Mouse (Mus musculus) embryonic facial prominence, embryonic 15.5 days (tissue): ENCODE results near the gene Myl4. TPM values are rescaled to one million over a fixed set of nuclear protein-coding genes. Genes with fewer than 3 reads are reported as not detected.
A peak's percentile ranks its signal among the peaks of the same experiment; 100 is the strongest.
"Not testable (repeated sequence)": the region's sequence is repeated elsewhere in the genome, so short reads cannot be mapped to it uniquely, and the experiment has no call there.

Experiments
- ATAC-seq: fragments of 200-750 bp; cut with Nextera tagmentation; 2 replicates; pipeline ENCODE4 v1.8.0; 2017; ENCODE audit warnings: low read depth, moderate TSS enrichment; ENCODE audit not compliant: insufficient number of reproducible peaks, low FRiP score, low TSS enrichment
- H3K27ac ChIP-seq: fragments of 300-500 bp; sonication (generic); replicated peaks from 2 replicates; pipeline ENCODE4 v1.5.1; 2015; ENCODE audit warnings: mild to moderate bottlenecking, inconsistent platforms
- H3K27me3 ChIP-seq: fragments of 300-500 bp; sonication (generic); 2 replicates; pipeline ENCODE4 v1.6.1; 2015; ENCODE audit warnings: inconsistent platforms
- H3K36me3 ChIP-seq: fragments of 300-500 bp; sonication (generic); 2 replicates; pipeline ENCODE4 v1.6.1; 2015; ENCODE audit warnings: mild to moderate bottlenecking, inconsistent platforms
- H3K4me1 ChIP-seq: fragments of 300-500 bp; sonication (generic); 2 replicates; pipeline ENCODE4 v1.6.1; 2015; ENCODE audit warnings: inconsistent platforms
- H3K4me2 ChIP-seq: fragments of 300-500 bp; sonication (generic); replicated peaks from 2 replicates; pipeline ENCODE4 v1.6.1; 2015; ENCODE audit warnings: mild to moderate bottlenecking, inconsistent platforms
- H3K4me3 ChIP-seq: fragments of 300-500 bp; sonication (generic); replicated peaks from 2 replicates; pipeline ENCODE4 v1.5.1; 2015; ENCODE audit warnings: mild to moderate bottlenecking, inconsistent platforms
- H3K9ac ChIP-seq: fragments of 300-500 bp; sonication (generic); 2 replicates; pipeline ENCODE4 v1.6.1; 2015; ENCODE audit warnings: inconsistent platforms
- H3K9me3 ChIP-seq: fragments of 300-500 bp; sonication (generic); replicated peaks from 2 replicates; pipeline ENCODE4 v1.6.1; 2016; ENCODE audit warnings: inconsistent platforms
- WGBS: fragments of 180-500 bp; shearing (Covaris S2); methylation state at CpG from one replicate; pipeline ENCODE4 v1.1.7; 2015; 5-methylcytosine and 5-hydroxymethylcytosine counted together
- polyA plus RNA-seq: library from polyadenylated mRNA; unstranded; fragments of >200 nt; fragmentation: Nextera tagmentation; extraction: Ambion mirVana; gene quantifications from 2 replicates; pipeline ENCODE4 v1.2.1, GENCODE M21; 2015

Gene Myl4
- polyA plus RNA-seq, 1 experiment from 2014 or later: 261 TPM

DNA sequence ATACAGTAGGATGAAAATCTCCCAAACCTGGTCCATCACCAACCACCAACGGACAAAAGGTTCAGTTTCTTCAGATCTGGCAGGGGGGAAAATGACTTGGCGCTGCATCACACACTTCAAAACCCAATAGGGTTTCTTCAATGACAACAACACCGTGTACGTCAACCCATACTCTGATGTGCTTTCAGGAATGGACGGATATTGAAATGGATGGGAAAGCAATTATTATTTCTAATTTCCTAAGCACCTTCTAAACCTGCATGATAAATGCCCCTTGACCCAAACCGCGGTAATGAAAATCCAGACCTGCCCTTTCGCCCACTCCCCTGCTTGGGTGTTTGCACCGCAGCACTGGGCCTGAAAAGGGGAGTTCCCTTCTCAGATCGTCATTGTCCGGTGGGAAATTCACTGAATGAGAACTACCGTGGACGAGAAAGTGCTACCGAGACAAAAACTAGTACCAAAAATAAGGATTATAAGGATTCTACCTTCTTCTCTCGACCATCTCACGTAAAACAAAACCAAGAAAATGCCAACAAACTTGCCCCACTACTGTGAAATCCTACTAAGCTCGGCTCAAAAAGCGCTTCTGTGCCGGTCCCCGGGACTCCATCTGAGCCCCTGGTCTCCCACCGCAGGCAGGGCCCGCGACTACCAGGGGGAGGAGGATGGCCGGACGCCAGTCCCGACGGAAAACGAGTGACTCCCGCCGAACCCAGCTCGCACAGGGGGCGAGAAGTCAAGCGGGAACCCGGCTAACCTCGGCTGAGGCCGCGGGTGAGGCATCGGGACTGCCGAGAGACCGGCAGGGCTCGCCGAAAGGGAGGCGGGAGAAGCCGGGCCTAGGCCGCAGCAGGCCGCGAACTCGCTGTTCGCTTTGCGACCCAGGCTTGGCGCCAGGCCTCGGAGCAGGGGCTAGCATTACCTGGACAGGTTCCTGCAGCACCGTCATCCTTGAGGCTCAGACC, 741 bp upstream of the Myl4 start:
- peak overlapping the region; percentile 66 for H3K4me2 ChIP-seq
- no peaks in the 10 kb centered on the region for H3K27me3 ChIP-seq
- H3K4me1 ChIP-seq: peaks cover 14% of the 10 kb centered on the region
- no peaks in the 10 kb centered on the region for H3K36me3 ChIP-seq
- no peaks in the 10 kb centered on the region for H3K9me3 ChIP-seq
- peak overlapping the region; percentile 98 for H3K9ac ChIP-seq
- under 1% methylated on average over 53 of the region's 53 CpGs for WGBS
- peak overlapping the region; percentile 80 for H3K4me3 ChIP-seq
- peak overlapping the region; percentile 94 for H3K27ac ChIP-seq
- ATAC-seq: peak; percentile 81

DNA sequence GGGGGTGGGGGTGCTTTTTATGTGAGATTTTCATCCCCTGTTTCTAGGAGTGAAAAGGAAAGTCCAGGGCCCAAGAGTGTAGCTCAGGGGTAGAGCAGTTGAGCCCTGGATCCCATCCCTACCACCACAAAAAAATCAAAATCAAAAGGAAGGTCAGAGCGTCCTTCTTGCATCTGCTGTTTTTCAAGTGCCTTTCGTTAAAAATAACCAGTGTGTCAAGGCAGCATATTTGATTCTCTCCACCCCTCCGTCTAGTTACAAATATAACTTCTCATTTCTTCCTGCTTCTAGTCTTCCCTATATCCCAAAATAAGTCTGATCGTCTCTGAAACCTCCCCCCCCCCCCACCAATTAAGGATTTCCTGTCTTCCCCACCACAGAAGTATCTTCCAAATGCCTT, 7.6 kb downstream of the Myl4 start:
- Histone ChIP-seq H3K4me2 (no peak overlapping the region), H3K9ac (no peak overlapping the region), H3K4me3 (no peak overlapping the region), H3K9me3 (no peaks in the 10 kb centered on the region), H3K27ac (no peak overlapping the region), H3K27me3 (no peaks in the 10 kb centered on the region), H3K36me3 (no peaks in the 10 kb centered on the region), H3K4me1 (no peaks in the 10 kb centered on the region)
- WGBS: 68% methylated on average over 4 of the region's 4 CpGs
- ATAC-seq: no peak

DNA sequence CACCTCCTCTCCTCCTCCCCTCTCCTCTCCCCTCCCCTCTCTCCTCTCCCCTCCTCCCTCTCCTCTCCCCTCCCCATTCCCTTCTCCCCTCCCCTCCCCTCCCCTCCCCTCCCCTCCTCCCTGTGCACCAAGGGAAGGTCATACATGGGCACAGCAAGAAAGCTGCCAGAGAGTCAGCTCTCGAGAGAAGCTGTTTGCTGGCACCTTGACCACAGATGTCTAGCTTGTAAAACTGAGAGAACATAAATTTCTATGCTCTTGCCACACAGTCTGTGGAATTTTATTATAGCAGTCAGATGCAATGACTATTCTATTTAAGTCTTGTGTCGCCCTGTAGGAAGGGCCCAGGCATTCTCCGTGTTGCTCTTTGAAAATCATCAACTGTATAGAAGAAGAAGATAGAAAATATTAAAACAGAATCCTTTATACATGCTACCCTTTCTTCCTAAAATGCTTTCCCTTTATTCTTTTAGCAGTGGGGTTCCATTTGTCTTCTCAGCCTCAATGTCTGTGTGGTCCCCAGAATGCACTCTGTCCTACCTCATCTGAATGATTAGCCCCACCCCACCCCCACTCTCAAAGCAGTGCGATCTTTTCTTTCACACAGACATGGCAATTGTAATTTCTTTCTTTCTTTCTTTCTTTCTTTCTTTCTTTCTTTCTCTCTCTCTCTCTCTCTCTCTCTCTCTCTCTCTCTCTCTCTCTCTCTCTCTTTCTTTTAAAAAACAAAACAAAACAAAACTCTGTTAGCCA, 8.4 kb downstream of the Myl4 start:
- Histone ChIP-seq H3K4me2 (no peak overlapping the region), H3K9me3 (no peaks in the 10 kb centered on the region), H3K9ac (no peak overlapping the region), H3K4me3 (no peak overlapping the region), H3K36me3 (no peaks in the 10 kb centered on the region), H3K4me1 (no peaks in the 10 kb centered on the region), H3K27me3 (no peaks in the 10 kb centered on the region), H3K27ac (no peak overlapping the region)
- no peak for ATAC-seq
- WGBS: 51% methylated on average over 4 of the region's 4 CpGs

DNA sequence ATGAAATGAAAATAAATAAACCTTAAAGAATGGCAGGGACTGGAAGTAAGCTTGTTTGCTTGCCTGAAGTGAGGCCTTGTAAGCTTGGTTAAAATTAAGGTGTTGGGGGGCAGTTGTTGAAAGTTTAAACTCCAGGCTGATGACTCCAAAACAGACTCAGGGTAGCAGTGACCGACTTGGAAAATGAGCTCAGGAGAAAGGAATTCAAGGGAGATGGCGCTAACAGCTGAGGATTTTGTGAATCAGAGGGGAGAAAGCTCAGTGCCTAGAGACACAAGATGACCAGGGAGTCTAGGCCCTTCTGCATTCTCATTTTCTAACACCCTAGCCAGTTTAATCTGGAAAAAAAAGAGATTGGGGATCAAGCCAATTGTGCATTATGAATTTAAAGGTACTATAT, 10.5 kb downstream of the Myl4 start:
- H3K9me3 ChIP-seq: no peaks in the 10 kb centered on the region
- no peaks in the 10 kb centered on the region for H3K36me3 ChIP-seq
- no peaks in the 10 kb centered on the region for H3K27me3 ChIP-seq
- no peak overlapping the region for H3K9ac ChIP-seq
- no peak for ATAC-seq
- H3K4me3 ChIP-seq: no peak overlapping the region
- H3K4me2 ChIP-seq: no peak overlapping the region
- no peaks in the 10 kb centered on the region for H3K4me1 ChIP-seq
- 54% methylated on average over 2 of the region's 2 CpGs for WGBS
- H3K27ac ChIP-seq: no peak overlapping the region

GRCm38 (mm10) chr11:104563496-104563895, 13.0 kb downstream of the Myl4 start:
- no peak for ATAC-seq
- H3K9me3 ChIP-seq: no peaks in the 10 kb centered on the region
- no peaks in the 10 kb centered on the region for H3K36me3 ChIP-seq
- no peak overlapping the region for H3K4me2 ChIP-seq
- H3K4me1 ChIP-seq: no peaks in the 10 kb centered on the region
- no peak overlapping the region for H3K27ac ChIP-seq
- WGBS: 50% methylated on average over 1 of the region's 1 CpGs
- H3K27me3 ChIP-seq: no peaks in the 10 kb centered on the region
- no peak overlapping the region for H3K9ac ChIP-seq
- no peak overlapping the region for H3K4me3 ChIP-seq

- no peak for ATAC-seq
- H3K4me3 ChIP-seq: no peak overlapping the region
- H3K4me1 ChIP-seq: no peaks in the 10 kb centered on the region
- no peaks in the 10 kb centered on the region for H3K9me3 ChIP-seq
- WGBS: 75% methylated on average over 9 of the region's 9 CpGs
- no peaks in the 10 kb centered on the region for H3K27me3 ChIP-seq
- no peak overlapping the region for H3K4me2 ChIP-seq
- H3K9ac ChIP-seq: no peak overlapping the region
- H3K27ac ChIP-seq: no peak overlapping the region
- H3K36me3 ChIP-seq: no peaks in the 10 kb centered on the region
These were observed 14.7 kb downstream of the Myl4 start for GRCm38 (mm10) chr11:104565172-104565571.

- no peak for ATAC-seq
- WGBS: 52% methylated on average over 6 of the region's 6 CpGs
- Histone ChIP-seq H3K27ac (no peak overlapping the region), H3K4me1 (no peaks in the 10 kb centered on the region), H3K4me2 (no peak overlapping the region), H3K4me3 (no peak overlapping the region), H3K27me3 (0 out of 2 replicates have a peak, but pooled peaks cover under 1% of the 10 kb centered on the region), H3K9me3 (no peaks in the 10 kb centered on the region), H3K9ac (no peak overlapping the region), H3K36me3 (no peaks in the 10 kb centered on the region)
These were observed 15.6 kb downstream of the Myl4 start for GRCm38 (mm10) chr11:104566097-104566496.

DNA sequence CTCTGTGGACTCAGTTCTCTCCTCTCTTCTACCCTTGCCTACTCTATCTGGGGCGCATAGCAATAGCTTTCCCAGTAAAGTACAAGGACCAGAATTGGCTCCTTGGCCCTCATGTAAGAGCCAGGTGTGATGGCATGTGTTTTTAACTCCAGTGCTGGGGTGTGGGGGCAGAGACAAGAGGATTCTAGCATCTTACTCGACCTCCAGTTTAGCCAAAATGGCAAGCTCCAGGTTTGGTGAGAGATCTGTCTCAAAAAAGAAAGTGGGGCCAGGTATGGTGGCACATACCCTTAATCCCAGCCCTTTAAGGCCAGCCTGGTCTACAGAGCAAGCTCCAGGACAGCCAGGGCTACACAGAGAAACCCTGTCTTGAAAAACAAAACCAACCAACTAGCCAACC, 16.3 kb downstream of the Myl4 start:
- Histone ChIP-seq H3K9ac (no peak overlapping the region), H3K9me3 (no peaks in the 10 kb centered on the region), H3K36me3 (no peaks in the 10 kb centered on the region), H3K4me1 (no peaks in the 10 kb centered on the region), H3K27me3 (0 out of 2 replicates have a peak, but pooled peaks cover 4% of the 10 kb centered on the region), H3K27ac (no peak overlapping the region), H3K4me2 (no peak overlapping the region), H3K4me3 (no peak overlapping the region)
- no peak for ATAC-seq
- WGBS: 84% methylated on average over 2 of the region's 2 CpGs

DNA sequence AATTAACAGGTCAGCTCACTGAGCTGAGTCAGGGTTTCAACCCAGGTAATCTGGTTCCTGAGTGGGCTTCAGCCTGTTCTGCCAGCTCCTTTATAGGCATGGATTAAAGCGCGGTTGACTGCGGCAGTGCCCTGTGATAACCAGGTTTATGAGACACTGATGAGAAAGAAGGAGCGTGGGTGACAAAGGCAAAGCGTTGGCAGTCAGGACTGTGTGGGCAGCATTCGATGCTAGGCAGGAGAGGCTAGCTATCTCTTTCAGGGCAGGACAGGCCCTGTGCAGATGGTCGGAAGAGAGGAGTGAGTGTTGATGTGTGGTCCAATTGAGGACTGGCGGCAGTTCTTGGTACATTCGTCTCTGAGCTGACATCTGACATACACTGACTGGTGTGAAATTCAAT, 17.3 kb downstream of the Myl4 start:
- no peaks in the 10 kb centered on the region for H3K36me3 ChIP-seq
- no peak overlapping the region for H3K4me3 ChIP-seq
- H3K4me1 ChIP-seq: no peaks in the 10 kb centered on the region
- no peak overlapping the region for H3K27ac ChIP-seq
- H3K4me2 ChIP-seq: no peak overlapping the region
- no peak overlapping the region for H3K9ac ChIP-seq
- WGBS: 81% methylated on average over 9 of the region's 9 CpGs
- no peak for ATAC-seq
- no peaks in the 10 kb centered on the region for H3K9me3 ChIP-seq
- peaks cover 10% of the 10 kb centered on the region; the same call in 1 of the 2 replicates for H3K27me3 ChIP-seq

GRCm38 (mm10) chr11:104568326-104568725, 17.9 kb downstream of the Myl4 start:
- Histone ChIP-seq H3K4me3 (no peak overlapping the region), H3K9ac (no peak overlapping the region), H3K27ac (no peak overlapping the region), H3K27me3 (peaks cover 10% of the 10 kb centered on the region; the same call in 1 of the 2 replicates), H3K36me3 (no peaks in the 10 kb centered on the region), H3K4me2 (no peak overlapping the region), H3K4me1 (no peaks in the 10 kb centered on the region), H3K9me3 (no peaks in the 10 kb centered on the region)
- WGBS: 81% methylated on average over 4 of the region's 4 CpGs
- ATAC-seq: no peak

- ATAC-seq, H3K4me2 ChIP-seq: not testable (repeated sequence)
These were observed 20.1 kb downstream of the Myl4 start for GRCm38 (mm10) chr11:104570515-104570914.

More at GRCm38 (mm10) chr11:104570515-104570914, 20.1 kb downstream of the Myl4 start:
- not testable (repeated sequence) for H3K36me3 ChIP-seq, H3K9me3 ChIP-seq, H3K4me3 ChIP-seq, H3K9ac ChIP-seq, H3K27ac ChIP-seq, H3K4me1 ChIP-seq
- 80% methylated on average over 8 of the region's 8 CpGs for WGBS
- peaks cover 10% of the 10 kb centered on the region; the same call in 1 of the 2 replicates for H3K27me3 ChIP-seq
